Mouse (Mus musculus) neural tube, embryonic 12.5 days (tissue): ENCODE measurements around the gene Dcaf8. TPM values are rescaled to one million over a fixed set of nuclear protein-coding genes. Genes with fewer than 3 reads are reported as not detected.
A peak's percentile ranks its signal among the peaks of the same experiment; 100 is the strongest.

Experiments
- ATAC-seq: fragments of 200-750 bp; cut with Nextera tagmentation; 2 replicates; pipeline ENCODE4 v1.8.0; 2017; ENCODE audit warnings: low read depth, mild to moderate bottlenecking, moderate TSS enrichment, moderate library complexity; ENCODE audit not compliant: low FRiP score
- H3K27ac ChIP-seq: fragments of 300-500 bp; sonication (generic); 2 replicates; pipeline ENCODE4 v1.5.1; 2016
- H3K27me3 ChIP-seq: fragments of 300-500 bp; sonication (generic); replicated peaks from 2 replicates; pipeline ENCODE4 v1.6.1; 2016; ENCODE audit warnings: mild to moderate bottlenecking
- H3K36me3 ChIP-seq: fragments of 300-500 bp; sonication (generic); 2 replicates; pipeline ENCODE4 v1.6.1; 2016; ENCODE audit warnings: mild to moderate bottlenecking
- H3K4me1 ChIP-seq: fragments of 300-500 bp; sonication (generic); 2 replicates; pipeline ENCODE4 v1.6.1; 2016
- H3K4me2 ChIP-seq: fragments of 300-500 bp; sonication (generic); replicated peaks from 2 replicates; pipeline ENCODE4 v1.6.1; 2016; ENCODE audit warnings: mild to moderate bottlenecking
- H3K4me3 ChIP-seq: fragments of 300-500 bp; sonication (generic); 2 replicates; pipeline ENCODE4 v1.5.1; 2016
- H3K9ac ChIP-seq: fragments of 300-500 bp; sonication (generic); 2 replicates; pipeline ENCODE4 v1.6.1; 2016; ENCODE audit warnings: mild to moderate bottlenecking
- H3K9me3 ChIP-seq: fragments of 300-500 bp; sonication (generic); 2 replicates; pipeline ENCODE4 v1.6.1; 2016; ENCODE audit warnings: mild to moderate bottlenecking
- WGBS: fragments of 180-500 bp; shearing (Covaris S2); methylation state at CpG from one replicate; pipeline ENCODE4 v1.1.7; 2016; 5-methylcytosine and 5-hydroxymethylcytosine counted together
- polyA plus RNA-seq: library from polyadenylated mRNA; unstranded; fragments of >200 nt; fragmentation: Nextera tagmentation; extraction: Ambion mirVana; gene quantifications from 2 replicates; pipeline ENCODE4 v1.2.1, GENCODE M21; 2016

Gene Dcaf8
- polyA plus RNA-seq, 1 experiment from 2014 or later = 127 TPM

GRCm38 (mm10) chr1:172148955-172149815 lies 1.3 kb downstream of the Dcaf8 start:
- H3K9me3 ChIP-seq = no peaks in the 10 kb centered on the region
- no peak for ATAC-seq
- no peaks in the 10 kb centered on the region for H3K27me3 ChIP-seq
- peaks cover 17% of the 10 kb centered on the region; the same call in 1 of the 2 replicates for H3K4me1 ChIP-seq
- peak overlapping the region; percentile 80 for H3K4me3 ChIP-seq
- peak overlapping the region; percentile 69 for H3K4me2 ChIP-seq
- 26% methylated on average over 19 of the region's 19 CpGs for WGBS
- H3K36me3 ChIP-seq = peaks cover 30% of the 10 kb centered on the region
- peak overlapping the region; percentile 98 for H3K9ac ChIP-seq
- no peak overlapping the region for H3K27ac ChIP-seq

GRCm38 (mm10) chr1:172154536-172154935 lies 6.7 kb downstream of the Dcaf8 start:
- no peaks in the 10 kb centered on the region for H3K9me3 ChIP-seq
- peaks cover 13% of the 10 kb centered on the region; the same call in 1 of the 2 replicates for H3K4me1 ChIP-seq
- H3K27ac ChIP-seq = no peak overlapping the region
- H3K27me3 ChIP-seq = no peaks in the 10 kb centered on the region
- whole genome bisulfite sequencing = 91% methylated on average over 3 of the region's 3 CpGs
- no peak for ATAC-seq
- H3K36me3 ChIP-seq = peaks cover 50% of the 10 kb centered on the region
- no peak overlapping the region for H3K9ac ChIP-seq
- H3K4me2 ChIP-seq = no peak overlapping the region
- H3K4me3 ChIP-seq = no peak overlapping the region

- H3K9me3 ChIP-seq = no peaks in the 10 kb centered on the region
- H3K4me1 ChIP-seq = peaks cover 6% of the 10 kb centered on the region; the same call in 1 of the 2 replicates
- H3K36me3 ChIP-seq = peaks cover 50% of the 10 kb centered on the region
- H3K9ac ChIP-seq = no peak overlapping the region
- WGBS = 95% methylated on average over 3 of the region's 3 CpGs
- no peak overlapping the region for H3K4me3 ChIP-seq
- no peak overlapping the region for H3K27ac ChIP-seq
- H3K4me2 ChIP-seq = no peak overlapping the region
- no peak for ATAC-seq
- H3K27me3 ChIP-seq = no peaks in the 10 kb centered on the region
These were observed 7.6 kb downstream of the Dcaf8 start for GRCm38 (mm10) chr1:172155518-172155917.

- Histone ChIP-seq H3K4me3 (no peak overlapping the region), H3K4me2 (no peak overlapping the region), H3K36me3 (peaks cover 12% of the 10 kb centered on the region), H3K9ac (no peak overlapping the region), H3K27ac (no peak overlapping the region), H3K4me1 (no peaks in the 10 kb centered on the region; the same call in 1 of the 2 replicates), H3K9me3 (no peaks in the 10 kb centered on the region), H3K27me3 (no peaks in the 10 kb centered on the region)
- 84% methylated on average over 4 of the region's 4 CpGs for WGBS
- no peak for ATAC-seq
These were observed 12.1 kb downstream of the Dcaf8 start for GRCm38 (mm10) chr1:172159970-172160369.

- no peaks in the 10 kb centered on the region for H3K27me3 ChIP-seq
- ATAC-seq = no peak
- H3K9me3 ChIP-seq = no peaks in the 10 kb centered on the region
- H3K4me1 ChIP-seq = no peaks in the 10 kb centered on the region; the same call in 1 of the 2 replicates
- no peak overlapping the region for H3K4me3 ChIP-seq
- H3K27ac ChIP-seq = no peak overlapping the region
- H3K36me3 ChIP-seq = peaks cover 12% of the 10 kb centered on the region
- H3K4me2 ChIP-seq = no peak overlapping the region
- H3K9ac ChIP-seq = no peak overlapping the region
These were observed 12.6 kb downstream of the Dcaf8 start for GRCm38 (mm10) chr1:172160508-172160907.

GRCm38 (mm10) chr1:172162009-172162408 lies 14.1 kb downstream of the Dcaf8 start:
- whole genome bisulfite sequencing = 95% methylated on average over 1 of the region's 1 CpGs
- no peak for ATAC-seq

GRCm38 (mm10) chr1:172162959-172163358 lies 15.1 kb downstream of the Dcaf8 start:
- Histone ChIP-seq H3K9me3 (no peaks in the 10 kb centered on the region), H3K4me1 (no peaks in the 10 kb centered on the region; the same call in 1 of the 2 replicates), H3K27me3 (no peaks in the 10 kb centered on the region), H3K4me3 (no peak overlapping the region), H3K9ac (no peak overlapping the region), H3K4me2 (no peak overlapping the region), H3K27ac (no peak overlapping the region), H3K36me3 (peaks cover 27% of the 10 kb centered on the region)
- 85% methylated on average over 6 of the region's 6 CpGs for WGBS
- ATAC-seq = no peak

More at GRCm38 (mm10) chr1:172162009-172162408, 14.1 kb downstream of the Dcaf8 start:
- H3K36me3 ChIP-seq = peaks cover 18% of the 10 kb centered on the region
- H3K9me3 ChIP-seq = no peaks in the 10 kb centered on the region
- H3K27me3 ChIP-seq = no peaks in the 10 kb centered on the region
- no peak overlapping the region for H3K4me3 ChIP-seq
- no peaks in the 10 kb centered on the region; the same call in 1 of the 2 replicates for H3K4me1 ChIP-seq
- no peak overlapping the region for H3K4me2 ChIP-seq
- H3K27ac ChIP-seq = no peak overlapping the region
- no peak overlapping the region for H3K9ac ChIP-seq

GRCm38 (mm10) chr1:172167911-172168310 lies 20.0 kb downstream of the Dcaf8 start:
- H3K27me3 ChIP-seq = no peaks in the 10 kb centered on the region
- no peaks in the 10 kb centered on the region for H3K9me3 ChIP-seq
- ATAC-seq = no peak
- peaks cover 71% of the 10 kb centered on the region for H3K36me3 ChIP-seq
- no peak overlapping the region for H3K4me2 ChIP-seq
- 64% methylated on average over 5 of the region's 5 CpGs for WGBS
- no peak overlapping the region for H3K4me3 ChIP-seq
- H3K4me1 ChIP-seq = no peaks in the 10 kb centered on the region; the same call in 1 of the 2 replicates
- no peak overlapping the region for H3K9ac ChIP-seq
- H3K27ac ChIP-seq = no peak overlapping the region

- 95% methylated on average over 5 of the region's 5 CpGs for WGBS
- Histone ChIP-seq H3K9ac (no peak overlapping the region), H3K4me1 (no peaks in the 10 kb centered on the region), H3K9me3 (no peaks in the 10 kb centered on the region), H3K36me3 (peaks cover 90% of the 10 kb centered on the region), H3K27ac (no peak overlapping the region), H3K4me3 (no peak overlapping the region), H3K27me3 (no peaks in the 10 kb centered on the region), H3K4me2 (no peak overlapping the region)
- ATAC-seq = no peak
These were observed 21.9 kb downstream of the Dcaf8 start for GRCm38 (mm10) chr1:172169809-172170208.

GRCm38 (mm10) chr1:172172381-172172780 lies 24.5 kb downstream of the Dcaf8 start:
- H3K36me3 ChIP-seq = peaks cover 85% of the 10 kb centered on the region
- no peak overlapping the region for H3K4me2 ChIP-seq
- no peaks in the 10 kb centered on the region for H3K9me3 ChIP-seq
- no peak for ATAC-seq
- H3K4me1 ChIP-seq = no peaks in the 10 kb centered on the region
- no peak overlapping the region for H3K9ac ChIP-seq
- H3K27me3 ChIP-seq = no peaks in the 10 kb centered on the region
- H3K4me3 ChIP-seq = no peak overlapping the region
- H3K27ac ChIP-seq = no peak overlapping the region
- WGBS = 86% methylated on average over 21 of the region's 21 CpGs

- Histone ChIP-seq H3K4me2 (no peak overlapping the region), H3K9ac (no peak overlapping the region), H3K9me3 (no peaks in the 10 kb centered on the region), H3K27ac (no peak overlapping the region), H3K4me1 (no peaks in the 10 kb centered on the region), H3K27me3 (no peaks in the 10 kb centered on the region), H3K36me3 (peaks cover 86% of the 10 kb centered on the region), H3K4me3 (no peak overlapping the region)
- ATAC-seq = no peak
- 83% methylated on average over 5 of the region's 5 CpGs for WGBS
These were observed 25.3 kb downstream of the Dcaf8 start for GRCm38 (mm10) chr1:172173181-172173580.

GRCm38 (mm10) chr1:172177791-172178190 lies 29.9 kb downstream of the Dcaf8 start:
- ATAC-seq = no peak
- Histone ChIP-seq H3K27me3 (no peaks in the 10 kb centered on the region), H3K36me3 (peaks cover 59% of the 10 kb centered on the region), H3K27ac (no peak overlapping the region), H3K9me3 (no peaks in the 10 kb centered on the region), H3K9ac (no peak overlapping the region), H3K4me3 (no peak overlapping the region), H3K4me2 (no peak overlapping the region), H3K4me1 (no peaks in the 10 kb centered on the region)
- WGBS = 91% methylated on average over 7 of the region's 7 CpGs

- Histone ChIP-seq H3K9ac (no peak overlapping the region), H3K27ac (no peak overlapping the region), H3K9me3 (no peaks in the 10 kb centered on the region), H3K36me3 (peaks cover 49% of the 10 kb centered on the region), H3K4me1 (no peaks in the 10 kb centered on the region), H3K4me3 (no peak overlapping the region), H3K4me2 (no peak overlapping the region), H3K27me3 (no peaks in the 10 kb centered on the region)
- no peak for ATAC-seq
- 82% methylated on average over 7 of the region's 7 CpGs for WGBS
These were observed 31.2 kb downstream of the Dcaf8 start for GRCm38 (mm10) chr1:172179102-172179501.
